Mouse (Mus musculus) lung, embryonic 15.5 days (tissue): ENCODE results near the gene Coro1c. TPM values are rescaled to one million over a fixed set of nuclear protein-coding genes. Genes with fewer than 3 reads are reported as not detected.

Experiments used
- ATAC-seq: fragments of 200-750 bp; cut with Nextera tagmentation; 2 replicates; pipeline ENCODE4 v1.8.0; 2017; ENCODE audit warnings: moderate number of reproducible peaks, borderline replicate concordance; ENCODE audit not compliant: low FRiP score, low TSS enrichment; ENCODE audit errors: extremely low read depth
- H3K27ac ChIP-seq: fragments of 300-500 bp; sonication (generic); 2 replicates; pipeline ENCODE4 v1.5.1; 2015; ENCODE audit warnings: moderate library complexity, mild to moderate bottlenecking, inconsistent platforms
- H3K27me3 ChIP-seq: fragments of 300-500 bp; sonication (generic); 2 replicates; pipeline ENCODE4 v1.6.1; 2015; ENCODE audit warnings: inconsistent platforms
- H3K36me3 ChIP-seq: fragments of 300-500 bp; sonication (generic); 2 replicates; pipeline ENCODE4 v1.6.1; 2015; ENCODE audit warnings: inconsistent platforms
- H3K4me1 ChIP-seq: fragments of 300-500 bp; sonication (generic); 2 replicates; pipeline ENCODE4 v1.6.1; 2015; ENCODE audit warnings: inconsistent platforms
- H3K4me2 ChIP-seq: fragments of 300-500 bp; sonication (generic); 2 replicates; pipeline ENCODE4 v1.6.1; 2015; ENCODE audit warnings: inconsistent platforms, mild to moderate bottlenecking, moderate library complexity
- H3K4me3 ChIP-seq: fragments of 300-500 bp; sonication (generic); 2 replicates; pipeline ENCODE4 v1.5.1; 2015; ENCODE audit warnings: mild to moderate bottlenecking, inconsistent platforms
- H3K9ac ChIP-seq: fragments of 300-500 bp; sonication (generic); 2 replicates; pipeline ENCODE4 v1.6.1; 2015; ENCODE audit warnings: inconsistent platforms
- H3K9me3 ChIP-seq: fragments of 300-500 bp; sonication (generic); 2 replicates; pipeline ENCODE4 v1.6.1; 2016; ENCODE audit warnings: inconsistent platforms
- WGBS: fragments of 180-500 bp; shearing (Covaris S2); methylation state at CpG from one replicate; pipeline ENCODE4 v1.1.7; 2015; 5-methylcytosine and 5-hydroxymethylcytosine counted together
- polyA plus RNA-seq: library from polyadenylated mRNA; unstranded; fragments of >200 nt; fragmentation: Nextera tagmentation; extraction: Ambion mirVana; gene quantifications from 2 replicates; pipeline ENCODE4 v1.2.1, GENCODE M21; 2015

The Coro1c gene
- polyA plus RNA-seq, 1 experiment from 2014 or later: 144 TPM

- WGBS: 75% methylated on average over 12 of the region's 12 CpGs
- Histone ChIP-seq H3K4me1 (peaks cover 73% of the 10 kb centered on the region), H3K27me3 (no peaks in the 10 kb centered on the region), H3K4me2 (no peak overlapping the region), H3K4me3 (no peak overlapping the region), H3K9ac (no peak overlapping the region), H3K27ac (peak overlapping the region; percentile 28; the same call in 1 of the 2 replicates), H3K9me3 (no peaks in the 10 kb centered on the region), H3K36me3 (no peaks in the 10 kb centered on the region)
- no peak for ATAC-seq
Measured at GRCm38 (mm10) chr5:113899543-113899942, 9.0 kb downstream of the Coro1c start.

GRCm38 (mm10) chr5:113892005-113892404 is 16.6 kb downstream of the Coro1c start:
- no peak overlapping the region for H3K4me3 ChIP-seq
- ATAC-seq: no peak
- no peaks in the 10 kb centered on the region for H3K36me3 ChIP-seq
- H3K4me1 ChIP-seq: peaks cover 62% of the 10 kb centered on the region
- H3K9ac ChIP-seq: no peak overlapping the region
- 71% methylated on average over 7 of the region's 7 CpGs for WGBS
- no peaks in the 10 kb centered on the region for H3K9me3 ChIP-seq
- H3K27me3 ChIP-seq: no peaks in the 10 kb centered on the region
- no peak overlapping the region; the same call in 1 of the 2 replicates for H3K27ac ChIP-seq
- H3K4me2 ChIP-seq: no peak overlapping the region

DNA sequence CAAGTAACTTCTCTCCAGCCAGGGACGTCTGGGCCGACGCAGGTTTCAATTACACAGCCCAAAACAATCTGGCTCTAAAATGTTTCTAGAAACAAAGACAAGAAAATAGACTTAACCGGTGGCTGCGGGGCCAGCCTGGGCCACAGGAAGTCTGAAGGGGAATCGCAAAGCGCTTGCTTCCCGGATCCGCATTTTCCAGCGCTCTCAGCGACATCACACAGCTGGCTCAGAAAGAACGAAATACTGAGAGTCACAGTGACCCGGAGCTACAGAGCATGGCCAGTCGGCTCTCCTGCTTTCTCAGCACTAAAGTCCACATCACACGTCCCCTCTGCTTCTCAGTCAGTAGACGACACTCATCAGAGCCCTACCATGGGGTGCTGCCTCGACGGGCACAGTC is 17.7 kb downstream of the Coro1c start:
- Histone ChIP-seq H3K27ac (peak overlapping the region; percentile 64), H3K27me3 (no peaks in the 10 kb centered on the region), H3K4me3 (no peak overlapping the region), H3K4me1 (peaks cover 62% of the 10 kb centered on the region), H3K9me3 (no peaks in the 10 kb centered on the region), H3K4me2 (no peak overlapping the region), H3K36me3 (no peaks in the 10 kb centered on the region), H3K9ac (no peak overlapping the region)
- ATAC-seq: no peak
- WGBS: 61% methylated on average over 18 of the region's 18 CpGs

- WGBS: 37% methylated on average over 4 of the region's 4 CpGs
- no peaks in the 10 kb centered on the region for H3K9me3 ChIP-seq
- H3K4me3 ChIP-seq: no peak overlapping the region
- H3K4me1 ChIP-seq: peaks cover 64% of the 10 kb centered on the region
- no peaks in the 10 kb centered on the region for H3K36me3 ChIP-seq
- ATAC-seq: no peak
- H3K9ac ChIP-seq: no peak overlapping the region
- H3K4me2 ChIP-seq: no peak overlapping the region
- H3K27me3 ChIP-seq: no peaks in the 10 kb centered on the region
- H3K27ac ChIP-seq: peak overlapping the region; percentile 64
Measured at GRCm38 (mm10) chr5:113889912-113890311, 18.6 kb downstream of the Coro1c start.

- Histone ChIP-seq H3K27ac (peak overlapping the region; percentile 64), H3K4me3 (no peak overlapping the region), H3K27me3 (no peaks in the 10 kb centered on the region), H3K4me2 (peak overlapping the region; percentile 29; the same call in 1 of the 2 replicates), H3K9me3 (no peaks in the 10 kb centered on the region), H3K4me1 (peaks cover 64% of the 10 kb centered on the region), H3K9ac (no peak overlapping the region), H3K36me3 (no peaks in the 10 kb centered on the region)
- ATAC-seq: peak; percentile 52; the same call in 1 of the 2 replicates
- 14% methylated on average over 19 of the region's 19 CpGs for WGBS
Measured at GRCm38 (mm10) chr5:113889181-113889906, 19.2 kb downstream of the Coro1c start.

DNA sequence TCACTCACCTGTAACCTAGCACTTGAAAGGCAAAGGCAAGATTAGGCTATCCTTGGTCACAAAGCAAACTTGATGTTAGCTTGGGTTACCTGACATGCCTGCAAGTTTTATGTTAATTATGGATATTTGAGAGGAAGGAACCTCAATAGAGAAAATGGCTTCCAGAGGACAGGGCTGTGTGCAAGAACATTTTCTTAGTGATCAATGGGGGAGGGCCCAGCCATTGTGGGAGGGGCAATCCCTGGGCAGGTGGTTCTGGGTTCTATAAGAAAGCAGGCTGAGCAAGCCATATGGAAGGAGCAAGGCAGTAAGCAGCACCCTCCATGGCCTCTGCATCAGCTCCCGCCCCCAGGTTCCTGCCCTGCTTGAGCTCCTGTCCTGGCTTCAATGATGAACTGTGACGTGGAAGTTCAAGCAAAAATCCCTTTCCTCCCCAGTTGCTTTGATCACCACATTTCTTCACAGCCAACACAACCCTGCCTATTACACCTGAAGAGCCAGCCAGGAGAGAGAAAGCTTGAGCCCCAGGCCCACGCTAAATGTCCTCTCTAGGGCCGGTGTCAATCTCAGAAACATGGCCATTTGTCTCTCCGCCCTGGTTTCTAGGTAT is 20.3 kb downstream of the Coro1c start:
- Histone ChIP-seq H3K9me3 (no peaks in the 10 kb centered on the region), H3K27me3 (no peaks in the 10 kb centered on the region), H3K4me2 (no peak overlapping the region), H3K4me1 (peaks cover 70% of the 10 kb centered on the region), H3K9ac (no peak overlapping the region), H3K27ac (peak overlapping the region; percentile 64), H3K4me3 (no peak overlapping the region), H3K36me3 (no peaks in the 10 kb centered on the region)
- no peak for ATAC-seq
- 90% methylated on average over 5 of the region's 5 CpGs for WGBS

DNA sequence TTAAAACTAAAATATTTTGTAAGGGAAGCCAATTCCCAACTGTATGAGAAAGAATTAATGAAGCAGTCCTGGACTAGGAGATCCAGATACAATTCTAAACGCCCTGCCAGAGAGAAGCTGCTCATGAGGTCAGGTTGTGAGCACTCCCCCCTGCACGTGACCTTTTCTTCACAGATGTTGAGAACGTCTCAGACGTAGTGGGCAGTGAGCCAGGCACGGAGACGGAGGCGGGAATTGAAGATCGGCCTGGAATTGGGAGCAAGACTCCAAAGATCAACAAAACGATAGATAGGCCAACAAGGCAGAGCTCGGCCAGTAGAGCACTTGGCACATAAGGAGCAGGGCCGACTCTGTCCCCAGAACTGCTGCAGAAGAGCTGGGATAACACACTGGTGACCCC is 21.4 kb downstream of the Coro1c start:
- Histone ChIP-seq H3K4me2 (no peak overlapping the region), H3K9ac (no peak overlapping the region), H3K4me1 (peaks cover 81% of the 10 kb centered on the region), H3K4me3 (no peak overlapping the region), H3K36me3 (no peaks in the 10 kb centered on the region), H3K27ac (peak overlapping the region; percentile 51), H3K27me3 (no peaks in the 10 kb centered on the region), H3K9me3 (no peaks in the 10 kb centered on the region)
- WGBS: 13% methylated on average over 11 of the region's 11 CpGs
- no peak for ATAC-seq

- no peak overlapping the region for H3K9ac ChIP-seq
- no peaks in the 10 kb centered on the region for H3K9me3 ChIP-seq
- no peak for ATAC-seq
- H3K36me3 ChIP-seq: peaks cover 14% of the 10 kb centered on the region
- H3K4me3 ChIP-seq: no peak overlapping the region
- H3K27me3 ChIP-seq: no peaks in the 10 kb centered on the region
- WGBS: 69% methylated on average over 8 of the region's 8 CpGs
- no peak overlapping the region for H3K27ac ChIP-seq
- no peak overlapping the region for H3K4me2 ChIP-seq
- peaks cover 70% of the 10 kb centered on the region for H3K4me1 ChIP-seq
Measured at GRCm38 (mm10) chr5:113885623-113886022, 22.9 kb downstream of the Coro1c start.

GRCm38 (mm10) chr5:113884750-113885149 is 23.8 kb downstream of the Coro1c start:
- Histone ChIP-seq H3K27me3 (no peaks in the 10 kb centered on the region), H3K9me3 (no peaks in the 10 kb centered on the region), H3K4me2 (no peak overlapping the region), H3K4me3 (no peak overlapping the region), H3K9ac (no peak overlapping the region), H3K36me3 (peaks cover 23% of the 10 kb centered on the region), H3K27ac (no peak overlapping the region), H3K4me1 (peaks cover 61% of the 10 kb centered on the region)
- ATAC-seq: no peak
- WGBS: 69% methylated on average over 7 of the region's 7 CpGs

- Histone ChIP-seq H3K4me1 (peaks cover 47% of the 10 kb centered on the region), H3K36me3 (peaks cover 29% of the 10 kb centered on the region), H3K27ac (peak overlapping the region; percentile 10), H3K4me3 (no peak overlapping the region), H3K9me3 (no peaks in the 10 kb centered on the region), H3K27me3 (no peaks in the 10 kb centered on the region), H3K4me2 (no peak overlapping the region), H3K9ac (no peak overlapping the region)
- WGBS: 35% methylated on average over 3 of the region's 3 CpGs
- peak; percentile 46; the same call in 1 of the 2 replicates for ATAC-seq
Measured at GRCm38 (mm10) chr5:113883384-113883771, 25.2 kb downstream of the Coro1c start.

GRCm38 (mm10) chr5:113882566-113883383 is 25.8 kb downstream of the Coro1c start:
- Histone ChIP-seq H3K27me3 (no peaks in the 10 kb centered on the region), H3K4me1 (peaks cover 42% of the 10 kb centered on the region), H3K4me2 (no peak overlapping the region), H3K36me3 (peaks cover 29% of the 10 kb centered on the region), H3K9me3 (no peaks in the 10 kb centered on the region), H3K27ac (peak overlapping the region; percentile 10), H3K9ac (no peak overlapping the region), H3K4me3 (no peak overlapping the region)
- ATAC-seq: no peak
- WGBS: 39% methylated on average over 15 of the region's 15 CpGs

- no peak overlapping the region for H3K9ac ChIP-seq
- no peak for ATAC-seq
- no peaks in the 10 kb centered on the region for H3K27me3 ChIP-seq
- H3K36me3 ChIP-seq: peaks cover 35% of the 10 kb centered on the region
- H3K9me3 ChIP-seq: no peaks in the 10 kb centered on the region
- no peak overlapping the region for H3K4me3 ChIP-seq
- no peak overlapping the region for H3K27ac ChIP-seq
- WGBS: 92% methylated on average over 14 of the region's 14 CpGs
- no peak overlapping the region for H3K4me2 ChIP-seq
- H3K4me1 ChIP-seq: peaks cover 28% of the 10 kb centered on the region
Measured at GRCm38 (mm10) chr5:113881136-113881535, 27.4 kb downstream of the Coro1c start.
